26 mouse cellular contexts compared by ENCODE assay signal in genomic region chr10:6492694-6493093, GRCm38 (mm10).
DNase-seq lines count a peak whose midpoint lies in the region; ATAC-seq and TF ChIP-seq lines count a peak whose summit lies in the region.
"Had no signal": no experiment of that assay in that cellular context is flagged by ENCODE, and none has a peak within 500 bp of the region (broad histone marks: within the 10 kb centered on the region; RNA-seq: fewer than 3 reads in every experiment).

No protein-coding gene starts in this region.

- H3K4me3 ChIP-seq in hindbrain, embryonic 15.5 days = no peak overlapping the region
- no peak overlapping the region for H3K4me3 ChIP-seq in hindbrain, embryonic 14.5 days (replicated peaks; ENCODE audit: low read length)
- H3K4me3 ChIP-seq in testis, adult 2 months (ENCODE audit: control insufficient read depth, low read depth, low read length) = no peak overlapping the region
- H3K4me3 ChIP-seq: embryonic facial prominence, embryonic 15.5 days; forebrain, embryonic 10.5 days; gastrocnemius, adult 2 months; heart, embryonic 13.5 days; layer of hippocampus, adult 2 months; limb, embryonic 10.5 days; neural tube, embryonic 12.5 days had no signal

- H3K27me3 ChIP-seq in hindbrain, embryonic 15.5 days = no peaks in the 10 kb centered on the region
- no peaks in the 10 kb centered on the region for H3K27me3 ChIP-seq in hindbrain, embryonic 14.5 days (ENCODE audit: control insufficient read depth, insufficient read depth, low read length)
- H3K27me3 ChIP-seq in testis, adult 2 months (ENCODE audit: control insufficient read depth, insufficient read depth, low read length) = no peaks in the 10 kb centered on the region
- H3K27me3 ChIP-seq: CH12.LX; embryonic facial prominence, embryonic 15.5 days; heart, embryonic 13.5 days; neural tube, embryonic 12.5 days had no signal

- no peaks in the 10 kb centered on the region for H3K4me1 ChIP-seq in hindbrain, embryonic 15.5 days (replicated peaks)
- no peaks in the 10 kb centered on the region for H3K4me1 ChIP-seq in hindbrain, embryonic 14.5 days (replicated peaks; ENCODE audit: control insufficient read depth, insufficient read depth, low read length)
- no peaks in the 10 kb centered on the region for H3K4me1 ChIP-seq in testis, adult 2 months (ENCODE audit: control insufficient read depth, insufficient read depth, low read length)
- H3K4me1 ChIP-seq: embryonic facial prominence, embryonic 15.5 days; forebrain, embryonic 10.5 days; heart, embryonic 13.5 days; limb, embryonic 10.5 days; neural tube, embryonic 12.5 days had no signal

- 66% methylated on average over 4 of the region's 4 CpGs for WGBS in hindbrain, embryonic 15.5 days
- 80% methylated on average over 4 of the region's 4 CpGs for WGBS in hindbrain, embryonic 14.5 days

- H3K27ac ChIP-seq in hindbrain, embryonic 15.5 days (replicated peaks) = no peak overlapping the region
- no peak overlapping the region for H3K27ac ChIP-seq in hindbrain, embryonic 14.5 days
- H3K27ac ChIP-seq in testis, adult 2 months (ENCODE audit: control insufficient read depth, insufficient read depth, low read depth, low read length) = peak overlapping the region; percentile 39; the same call in 1 of the 2 replicates
- H3K27ac ChIP-seq: embryonic facial prominence, embryonic 15.5 days; forebrain, embryonic 10.5 days; gastrocnemius, adult 2 months; heart, embryonic 13.5 days; layer of hippocampus, adult 2 months; limb, embryonic 10.5 days; neural tube, embryonic 12.5 days; stomach, postnatal 0 days had no signal

- no peak for DNase-seq in hindbrain, embryonic 14.5 days (ENCODE audit: low spot score)
- no peak for DNase-seq in testis, postnatal 10 days (ENCODE audit: low spot score)
- peak; percentile 90 to 94 for DNase-seq in cerebellum, postnatal 10 days
- peak; percentile 8 for DNase-seq in retina, postnatal 7 days (ENCODE audit: low read depth, low spot score)
- DNase-seq in layer of hippocampus, adult 9-11 months = no peak
- DNase-seq: adrenal gland, postnatal 25 days; gastrocnemius, adult 2 months; heart, postnatal 36 days; kidney, adult 8-10 months; kidney, postnatal 14 days; liver, postnatal 0 days; lung, postnatal 10 days; right cerebral cortex, postnatal 25 days; thymus, postnatal 36 days had no signal

- H3K9ac ChIP-seq in hindbrain, embryonic 15.5 days = no peak overlapping the region
- no peak overlapping the region for H3K9ac ChIP-seq in hindbrain, embryonic 14.5 days
- H3K9ac ChIP-seq: embryonic facial prominence, embryonic 15.5 days; heart, embryonic 13.5 days; liver, postnatal 0 days; neural tube, embryonic 12.5 days had no signal

- H3K36me3 ChIP-seq in hindbrain, embryonic 15.5 days = no peaks in the 10 kb centered on the region
- no peaks in the 10 kb centered on the region for H3K36me3 ChIP-seq in hindbrain, embryonic 14.5 days (replicated peaks; ENCODE audit: control insufficient read depth, insufficient read depth)
- no peaks in the 10 kb centered on the region for H3K36me3 ChIP-seq in testis, adult 2 months (ENCODE audit: control insufficient read depth, insufficient read depth, low read length)
- H3K36me3 ChIP-seq: embryonic facial prominence, embryonic 15.5 days; forebrain, embryonic 10.5 days; heart, embryonic 13.5 days; limb, embryonic 10.5 days; neural tube, embryonic 12.5 days had no signal

- no peak for TF ChIP-seq POLR2A in testis, adult 2 months (IDR thresholded peaks at IDR 0.05; ENCODE audit: control insufficient read depth, low read depth, low read length)

- H3K4me2 ChIP-seq in hindbrain, embryonic 15.5 days = no peak overlapping the region
- H3K4me2 ChIP-seq in hindbrain, embryonic 14.5 days (replicated peaks) = no peak overlapping the region
- H3K4me2 ChIP-seq: embryonic facial prominence, embryonic 15.5 days; heart, embryonic 13.5 days; neural tube, embryonic 12.5 days had no signal

- ATAC-seq in hindbrain, embryonic 15.5 days (ENCODE audit: low FRiP score, low read depth) = peak; percentile 61; the same call in 1 of the 2 replicates
- ATAC-seq in hindbrain, embryonic 14.5 days (ENCODE audit: low FRiP score) = no peak
- no peak for ATAC-seq in megakaryocyte-erythroid progenitor cell, adult 5-6 weeks (replicated peaks; ENCODE audit: low FRiP score, low TSS enrichment, poor library complexity, severe bottlenecking)
- ATAC-seq: inflammation-experienced regulatory T-cells, adult 6 months; liver, postnatal 0 days had no signal

- TF ChIP-seq CTCF in testis, adult 2 months (IDR thresholded peaks at IDR 0.05; ENCODE audit: control insufficient read depth, insufficient read depth, insufficient replicate concordance, low read depth, low read length) = no peak

- H3K9me3 ChIP-seq in hindbrain, embryonic 15.5 days = no peaks in the 10 kb centered on the region
- H3K9me3 ChIP-seq in hindbrain, embryonic 14.5 days (ENCODE audit: control insufficient read depth, low read length) = no peaks in the 10 kb centered on the region
- H3K9me3 ChIP-seq: embryonic facial prominence, embryonic 15.5 days; forebrain, embryonic 10.5 days; heart, embryonic 13.5 days; limb, embryonic 10.5 days; neural tube, embryonic 12.5 days had no signal

Comparison
In these comparisons a context has a peak if more than half of its experiments do, and no peak if none do; other contexts are left out.
1. DNase-seq: peak in cerebellum, postnatal 10 days (2 of 2) and retina, postnatal 7 days (single experiment); none in hindbrain, embryonic 14.5 days (single experiment), testis, postnatal 10 days (single experiment) and layer of hippocampus, adult 9-11 months (single experiment).